In the genomic region with DNA sequence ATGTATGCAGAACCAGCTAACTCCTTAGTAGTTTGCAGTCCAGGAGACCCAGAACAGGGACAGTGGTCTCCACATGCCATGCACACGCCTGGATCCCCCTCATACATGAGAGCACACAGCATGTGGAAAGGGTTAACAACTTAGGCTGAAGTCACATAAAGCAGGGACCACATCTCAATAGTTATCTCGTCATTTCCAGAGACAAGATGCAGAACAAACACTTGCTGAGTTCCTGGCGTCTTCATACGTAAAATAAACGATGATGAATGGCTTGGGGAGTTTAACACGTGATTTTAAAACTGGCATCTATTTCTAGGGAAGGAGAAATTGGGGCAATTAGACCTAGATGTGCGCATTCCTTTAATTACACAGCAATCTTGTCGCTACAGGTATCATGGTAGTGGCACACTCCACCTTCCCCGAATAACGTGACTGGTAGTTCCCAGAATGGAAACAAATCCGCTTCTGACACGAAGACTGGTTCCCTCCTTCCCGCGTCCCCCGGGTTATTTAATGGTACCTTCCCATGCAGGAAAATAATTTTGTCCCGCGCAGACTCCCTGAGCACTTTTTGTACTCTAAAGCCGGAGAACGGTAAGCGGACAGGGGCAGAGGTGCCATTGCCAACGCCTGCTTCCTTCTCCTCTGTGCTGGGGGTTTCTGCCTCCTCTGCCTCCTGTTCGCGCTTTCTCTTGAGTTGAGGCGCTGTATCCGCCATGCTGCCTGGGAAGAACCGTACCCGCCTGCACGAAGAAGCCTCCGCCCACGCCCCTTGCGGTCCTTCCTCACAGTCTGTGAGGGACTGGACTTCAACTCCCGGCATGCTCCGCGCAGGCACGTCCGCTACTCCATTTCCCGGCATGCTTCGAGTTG, we compare ENCODE assay signal across 8 mouse cellular contexts. TPM values are rescaled to one million over a fixed set of nuclear protein-coding genes. Genes with fewer than 3 reads are reported as not detected.
DNase-seq lines count a peak whose midpoint lies in the region; ATAC-seq lines count a peak whose summit lies in the region.

A gene (minus strand): TSS at position 811 of the 873 bp plus-strand sequence.

- peaks cover 12% of the 10 kb centered on the region for H3K4me1 ChIP-seq in intestine, embryonic 14.5 days (replicated peaks; ENCODE audit: control insufficient read depth, insufficient read depth, low read length)

- intact Hi-C loops in left cerebral cortex, postnatal 14 days (cut with DNase I), result no loop called here

- peak; percentile 87 to 89 for DNase-seq in adrenal gland, adult 18-20 months (ENCODE audit: low spot score in 2 of 2)
- DNase-seq in embryo, embryonic 11 days, result peak; percentile 96
- DNase-seq in gastrocnemius, postnatal 25 days, result peak; percentile 91
- DNase-seq in intestine, embryonic 14.5 days (ENCODE audit: low spot score), result peak; percentile 97
- peak; percentile 95 to 96 for DNase-seq in left cerebral cortex, postnatal 14 days (ENCODE audit: low spot score in 2 of 2)
- DNase-seq in mesoderm, embryonic 11.5 days (ENCODE audit: low read depth, low spot score), result peak; percentile 88
- peak; percentile 97 to 98 for DNase-seq in right cerebral cortex, postnatal 36 days (ENCODE audit: low spot score in 2 of 2)
- DNase-seq in yolk sac, embryonic 10.5 days (ENCODE audit: low spot score), result peak; percentile 94

- peaks cover 2% of the 10 kb centered on the region; the same call in 1 of the 2 replicates for H3K36me3 ChIP-seq in intestine, embryonic 14.5 days (ENCODE audit: control insufficient read depth, insufficient read depth, low read length)

- peak within 1 kb of the TSS; percentile 70; the same call in 1 of the 2 replicates for H3K27ac ChIP-seq in intestine, embryonic 14.5 days (ENCODE audit: low read depth)

- H3K9ac ChIP-seq in intestine, embryonic 14.5 days (ENCODE audit: low read length), result peak within 1 kb of the TSS; percentile 63

- H3K9me3 ChIP-seq in intestine, embryonic 14.5 days (ENCODE audit: control insufficient read depth, low read length), result no peaks in the 10 kb centered on the region

- peak within 1 kb of the TSS; percentile 97 for H3K4me2 ChIP-seq in intestine, embryonic 14.5 days (ENCODE audit: low read length)

- WGBS in intestine, embryonic 14.5 days, result under 1% methylated on average over 38 of the region's 38 CpGs

- ATAC-seq in intestine, embryonic 14.5 days (replicated peaks; ENCODE audit: low FRiP score, low TSS enrichment, low read depth), result peak; percentile 99

- H3K27me3 ChIP-seq in intestine, embryonic 14.5 days (replicated peaks; ENCODE audit: control insufficient read depth, insufficient read depth, low read length), result no peaks in the 10 kb centered on the region

- H3K4me3 ChIP-seq in intestine, embryonic 14.5 days (ENCODE audit: low read depth, low read length), result peak within 1 kb of the TSS; percentile 64

RNA-seq across cellular contexts. Expression of the gene that starts here (rescaled TPM):
- total RNA-seq in adrenal gland, adult 18-20 months (2021), result 10 to 100 TPM; 19.4 to 20.6 TPM
- total RNA-seq in gastrocnemius, postnatal 25 days (2021), result 1 to 10 TPM; 5.9 to 6.7 TPM
- 85.7 and 94.1 TPM in 2 replicates for polyA plus RNA-seq in intestine, embryonic 14.5 days (2014; fragmentation: Nextera tagmentation; extraction: Ambion mirVana)
- total RNA-seq in left cerebral cortex, postnatal 14 days (2021), result 10 to 100 TPM; 15.6 to 17.8 TPM

Comparison
In these comparisons a context has a peak if more than half of its experiments do, and no peak if none do; other contexts are left out.
1. Peak in every context shown above with its lines: DNase-seq, ATAC-seq, H3K4me3 ChIP-seq and H3K27ac ChIP-seq.